Mouse (Mus musculus): Measurements from ENCODE around the gene Pdcd1. TPM values are rescaled to one million over a fixed set of nuclear protein-coding genes. Genes with fewer than 3 reads are reported as not detected.

Pdcd1 gene
- polyA plus RNA-seq, 1 experiment from 2014 or later: 0.37 TPM

Other genes starting within 250 kb of the Pdcd1 start
- gene Ing5, start 248.6 kb downstream of the Pdcd1 start, polyA plus RNA-seq (2015; fragmentation: Nextera tagmentation; extraction: Ambion mirVana): 10.3 and 11.9 TPM in 2 replicates
- gene D2hgdh, start 227.6 kb downstream of the Pdcd1 start, polyA plus RNA-seq (2015; fragmentation: Nextera tagmentation; extraction: Ambion mirVana): 15.4 and 18.5 TPM in 2 replicates
- gene Gal3st2, start 191.2 kb downstream of the Pdcd1 start, polyA plus RNA-seq (2015; fragmentation: Nextera tagmentation; extraction: Ambion mirVana): 0.09 and 0.10 TPM in 2 replicates
- not detected in 2 replicates for gene Gal3st2b, start 134.2 kb downstream of the Pdcd1 start, polyA plus RNA-seq (2015; fragmentation: Nextera tagmentation; extraction: Ambion mirVana)
- 0.01 and 0.04 TPM in 2 replicates for gene Gal3st2c, start 62.0 kb downstream of the Pdcd1 start, polyA plus RNA-seq (2015; fragmentation: Nextera tagmentation; extraction: Ambion mirVana)
- not detected in 2 replicates for gene Neu4, start 32.1 kb downstream of the Pdcd1 start, polyA plus RNA-seq (2015; fragmentation: Nextera tagmentation; extraction: Ambion mirVana)

All from heart, embryonic 15.5 days (tissue).